Mouse (Mus musculus) frontal cortex, adult 2 months (tissue): ENCODE results near the gene Aak1. TPM values are rescaled to one million over a fixed set of nuclear protein-coding genes. Genes with fewer than 3 reads are reported as not detected.
"Not testable (repeated sequence)": the region's sequence is repeated elsewhere in the genome, so short reads cannot be mapped to it uniquely, and the experiment has no call there.

Experiments used
- DNase-seq, 2 experiments: peaks; one replicate each; pipeline ENCODE4 v3.0.0; 2022; ENCODE audit warnings: low spot score in 1 of 2; ENCODE audit errors: extremely low spot score in 1 of 2
- polyA plus RNA-seq: library from polyadenylated mRNA; depleted of rRNA; stranded (reverse); fragments of >200 nt; gene quantifications from 2 replicates; pipeline ENCODE4 v1.2.3, GENCODE M21; 2012

Gene Aak1
- polyA plus RNA-seq, 1 experiment = 139 TPM

GRCm38 (mm10) chr6:87002521-87003055 lies 153.3 kb downstream of the Aak1 start:
- peak; percentile 61 to 92 for DNase-seq

GRCm38 (mm10) chr6:87004099-87004498 lies 154.8 kb downstream of the Aak1 start:
- no peak for DNase-seq

- DNase-seq = no peak
These were observed 156.3 kb downstream of the Aak1 start for GRCm38 (mm10) chr6:87005577-87005976.

GRCm38 (mm10) chr6:87008887-87009286 lies 159.6 kb downstream of the Aak1 start, which contains the start of gene Nfu1:
Gene Nfu1 (plus strand): TSS chr6:87009236.
- no peak for DNase-seq

- peak; percentile 89 to 97 for DNase-seq
These were observed 160.5 kb downstream of the Aak1 start for GRCm38 (mm10) chr6:87009692-87010328.

GRCm38 (mm10) chr6:87016916-87017315 lies 167.6 kb downstream of the Aak1 start:
- DNase-seq = peak in 1 of 2 experiments; percentile 79

- no peak for DNase-seq
These were observed 169.6 kb downstream of the Aak1 start for GRCm38 (mm10) chr6:87018874-87019273.

- no peak for DNase-seq
These were observed 172.5 kb downstream of the Aak1 start for GRCm38 (mm10) chr6:87021791-87022190.

GRCm38 (mm10) chr6:87026980-87027379 lies 177.7 kb downstream of the Aak1 start:
- no peak for DNase-seq

- no peak for DNase-seq
These were observed 179.6 kb downstream of the Aak1 start for GRCm38 (mm10) chr6:87028881-87029280.

GRCm38 (mm10) chr6:87031310-87031709 lies 182.0 kb downstream of the Aak1 start:
- not testable (repeated sequence) for DNase-seq

GRCm38 (mm10) chr6:87032401-87032800 lies 183.1 kb downstream of the Aak1 start:
- DNase-seq = no peak

GRCm38 (mm10) chr6:87034395-87034794 lies 185.1 kb downstream of the Aak1 start:
- DNase-seq = no peak

GRCm38 (mm10) chr6:87037826-87038620 lies 188.7 kb downstream of the Aak1 start:
- no peak for DNase-seq

GRCm38 (mm10) chr6:87039161-87039560 lies 189.8 kb downstream of the Aak1 start:
- DNase-seq = no peak

- DNase-seq = peak in 1 of 2 experiments; percentile 39
These were observed 191.7 kb downstream of the Aak1 start for GRCm38 (mm10) chr6:87040971-87041370.

- DNase-seq = no peak
These were observed 192.1 kb downstream of the Aak1 start for GRCm38 (mm10) chr6:87041431-87041830.

GRCm38 (mm10) chr6:87042004-87042336 lies 192.7 kb downstream of the Aak1 start:
- no peak for DNase-seq

GRCm38 (mm10) chr6:87042337-87043130 lies 193.2 kb downstream of the Aak1 start, which contains the start of gene Gfpt1:
Gene Gfpt1 (plus strand): TSS chr6:87042846.
- DNase-seq = peak; percentile 86 to 96

GRCm38 (mm10) chr6:87043131-87043516 lies 193.8 kb downstream of the Aak1 start:
- DNase-seq = no peak

- DNase-seq = no peak
These were observed 195.6 kb downstream of the Aak1 start for GRCm38 (mm10) chr6:87044895-87045294.
